Mouse (Mus musculus): ENCODE results near the gene Tssk2.

The Tssk2 gene

DNA sequence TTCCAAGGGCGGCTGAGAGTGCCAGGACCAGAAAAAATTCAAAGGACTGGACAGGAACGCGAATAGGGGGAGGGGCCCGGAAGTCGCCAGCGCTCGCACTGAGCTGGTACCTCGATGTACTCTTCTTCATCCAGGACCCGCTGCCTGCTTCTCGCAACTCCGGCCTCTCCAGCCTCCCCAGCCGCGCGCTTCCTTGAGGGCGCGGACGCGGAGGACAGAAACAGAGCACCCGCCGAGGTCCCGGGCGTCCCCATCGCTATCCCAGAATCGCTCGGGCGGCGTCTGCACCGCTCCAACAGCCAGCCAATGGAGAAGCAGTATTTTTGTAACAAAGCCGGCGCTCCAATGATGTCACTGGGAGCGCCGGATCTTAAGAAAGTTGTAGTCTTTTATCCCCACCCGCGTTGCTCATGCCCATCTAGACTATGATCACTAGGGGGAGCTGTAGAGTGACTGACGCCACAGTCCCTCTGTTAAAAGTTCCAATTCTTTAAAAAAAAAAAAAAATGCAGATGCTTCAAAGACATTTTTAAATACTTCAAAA, 12.7 kb downstream of the Tssk2 start, which contains the start of gene Ess2:
Gene Ess2, minus strand, starts transcription at position 297 of the 544 bp plus-strand sequence.
- peak; percentile 81 for DNase-seq

DNA sequence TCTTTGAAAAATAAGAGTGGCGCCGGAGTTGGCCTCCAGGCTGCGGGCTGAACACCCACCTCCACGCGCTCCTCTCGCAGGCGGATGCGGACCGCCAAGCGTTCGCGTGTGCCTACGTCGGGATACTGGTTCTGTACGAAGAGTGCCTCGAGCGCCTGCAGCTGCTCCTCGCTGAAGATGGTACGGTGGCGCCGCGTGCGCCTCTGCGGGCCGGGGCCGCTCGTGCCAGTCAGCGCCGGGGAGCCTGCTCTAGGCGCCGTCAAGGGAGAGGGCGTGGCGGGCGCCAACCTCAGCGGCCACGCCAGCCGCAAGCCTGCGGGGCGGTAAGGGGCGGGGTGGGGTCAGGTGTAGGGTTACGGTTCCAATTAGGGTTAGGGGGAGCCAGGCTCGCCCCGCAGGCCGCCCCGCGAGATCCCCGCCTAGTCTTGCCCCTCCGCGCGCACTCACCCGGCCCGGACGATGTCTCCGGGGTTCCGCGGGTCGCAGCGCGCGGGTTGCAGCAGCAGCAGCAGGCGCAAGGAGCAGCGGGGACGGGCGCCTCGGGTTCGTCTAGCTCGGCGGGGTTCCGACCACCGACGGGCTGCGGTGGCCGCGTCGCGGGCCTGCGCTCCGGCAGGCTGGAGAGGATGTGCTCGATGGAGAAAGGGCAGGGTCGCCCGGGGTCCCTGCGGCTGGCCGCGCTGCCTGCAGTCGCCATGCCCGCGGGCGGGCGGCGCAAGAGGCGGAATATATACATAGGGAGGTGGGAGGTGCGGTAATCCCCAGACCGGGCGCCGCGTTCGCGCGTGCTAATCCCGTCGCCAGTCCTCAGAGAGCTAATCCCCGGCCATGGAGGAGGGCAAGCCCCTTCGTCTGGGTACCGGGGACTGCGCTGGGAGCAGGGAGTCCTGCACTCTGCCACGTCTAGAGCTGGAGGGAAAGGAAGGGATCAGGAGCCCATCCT, 16.1 kb downstream of the Tssk2 start, which contains the start of gene Gsc2:
Gene Gsc2, minus strand, starts transcription at position 753 of the 943 bp plus-strand sequence.
- peak; percentile 26 for DNase-seq

DNA sequence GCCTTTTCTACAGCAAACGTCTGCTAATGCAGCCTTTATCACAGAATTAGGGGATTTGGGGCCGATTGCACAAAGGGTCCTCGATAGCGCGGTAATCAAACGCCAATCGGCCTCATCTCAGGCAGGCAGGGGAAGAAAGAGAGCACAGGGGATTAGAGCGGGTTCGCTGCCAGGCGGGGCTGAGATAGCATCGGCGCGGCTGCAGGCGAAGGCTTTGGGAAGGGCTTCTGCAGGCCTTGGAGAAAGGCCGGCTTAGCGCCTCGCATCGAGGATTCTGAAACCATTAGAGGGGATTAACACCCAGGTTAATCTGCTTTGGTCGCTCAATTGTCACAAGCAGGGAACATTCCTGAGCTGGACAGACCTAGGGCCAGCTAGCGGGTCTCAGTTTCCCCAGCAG, 22.1 kb downstream of the Tssk2 start:
- DNase-seq: no peak

DNA sequence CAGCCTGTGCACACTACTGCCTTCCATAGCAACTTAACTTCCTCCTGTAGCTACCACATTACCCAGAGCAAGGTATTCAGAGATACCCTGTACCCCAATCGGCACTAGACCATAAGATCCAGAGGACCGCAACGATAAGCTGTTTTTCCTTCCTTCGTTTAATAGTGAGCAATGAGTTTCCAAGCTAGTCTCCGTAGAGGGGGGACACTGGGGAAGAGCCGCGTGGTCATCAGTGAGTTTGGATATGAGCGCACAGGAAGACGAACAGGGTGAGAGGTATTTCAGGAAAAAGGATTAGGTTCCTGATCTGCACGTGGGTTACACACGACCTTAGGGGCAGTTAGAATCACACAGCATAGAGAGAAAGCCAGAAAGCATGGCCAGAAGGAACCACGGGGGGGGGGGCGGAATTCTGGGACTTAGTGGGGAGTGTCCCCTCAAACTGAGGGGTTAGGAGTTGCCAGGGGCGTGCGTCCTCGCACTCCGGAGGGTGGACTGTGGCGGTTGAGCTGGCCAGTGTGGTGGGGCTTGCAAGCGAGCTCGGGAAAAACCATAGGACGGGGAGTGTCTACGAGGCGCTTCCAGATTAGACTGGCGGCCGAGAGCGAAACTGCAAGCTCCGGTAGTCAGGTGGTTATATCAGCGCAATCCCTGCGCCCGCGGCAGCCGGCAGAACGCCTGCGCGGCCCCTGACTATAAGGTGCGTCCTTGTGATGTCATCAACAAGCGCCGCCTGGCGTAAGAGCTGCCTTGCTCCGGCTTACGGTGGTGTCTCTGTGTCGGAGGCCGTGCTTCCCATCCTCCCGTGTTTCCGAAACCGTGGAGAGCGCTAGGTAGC, 23.1 kb downstream of the Tssk2 start:
- DNase-seq: peak; percentile 98

DNA sequence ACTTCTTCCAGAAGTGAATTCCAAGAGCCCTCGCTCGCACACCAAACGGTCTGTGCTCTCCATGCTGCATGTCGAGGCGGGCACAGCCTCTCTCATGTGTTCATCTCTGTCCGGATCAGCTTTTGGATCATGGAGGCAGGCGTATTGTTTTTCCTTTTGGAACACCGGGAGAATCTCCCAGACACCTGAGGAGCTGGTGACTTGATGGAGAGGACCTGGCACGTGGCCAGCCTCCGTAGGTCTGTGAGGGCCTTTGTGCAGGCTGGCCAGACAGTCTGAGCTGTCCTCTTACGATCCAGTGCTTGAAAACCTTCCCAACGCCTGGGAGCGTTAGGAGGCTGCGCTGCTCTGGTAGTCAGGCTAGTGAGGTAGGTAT, 23.7 kb downstream of the Tssk2 start:
- DNase-seq: peak; percentile 53

DNA sequence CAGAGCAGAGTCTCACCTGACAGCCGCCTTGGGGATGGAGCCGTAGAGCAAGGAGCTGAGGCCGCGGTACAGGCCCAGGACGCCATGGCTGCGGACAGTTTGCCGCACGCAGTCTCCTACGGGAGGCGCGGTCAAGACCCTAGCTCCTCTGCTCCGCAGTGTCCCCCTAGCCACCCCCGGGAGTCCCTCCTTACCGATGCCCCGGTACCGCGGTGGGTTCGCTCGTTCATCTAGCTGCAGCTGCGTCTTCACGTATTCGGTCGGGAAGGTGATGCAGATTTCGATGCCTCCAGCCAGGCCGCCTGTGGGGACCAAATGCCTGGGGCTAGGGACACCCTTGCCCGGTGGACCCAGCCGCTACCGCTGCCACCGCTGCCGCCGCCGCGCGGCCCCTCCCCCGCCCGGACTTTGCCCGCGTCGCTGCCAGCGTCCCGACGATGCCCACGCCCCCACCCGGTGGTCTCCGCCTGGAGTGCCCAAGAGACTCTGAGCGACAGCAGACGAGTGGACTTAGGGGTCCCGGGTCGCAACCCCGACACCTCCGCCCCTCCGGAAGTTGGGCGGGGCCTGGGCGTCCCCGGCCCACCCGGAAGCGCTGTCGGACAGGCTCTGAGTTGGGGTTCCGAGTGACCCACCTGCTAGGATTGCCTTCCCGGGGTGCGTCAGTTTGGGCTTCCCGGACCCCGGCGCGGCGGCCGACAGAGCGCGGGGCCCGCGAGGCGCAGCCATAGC, 29.1 kb downstream of the Tssk2 start:
- DNase-seq: peak; percentile 61

DNA sequence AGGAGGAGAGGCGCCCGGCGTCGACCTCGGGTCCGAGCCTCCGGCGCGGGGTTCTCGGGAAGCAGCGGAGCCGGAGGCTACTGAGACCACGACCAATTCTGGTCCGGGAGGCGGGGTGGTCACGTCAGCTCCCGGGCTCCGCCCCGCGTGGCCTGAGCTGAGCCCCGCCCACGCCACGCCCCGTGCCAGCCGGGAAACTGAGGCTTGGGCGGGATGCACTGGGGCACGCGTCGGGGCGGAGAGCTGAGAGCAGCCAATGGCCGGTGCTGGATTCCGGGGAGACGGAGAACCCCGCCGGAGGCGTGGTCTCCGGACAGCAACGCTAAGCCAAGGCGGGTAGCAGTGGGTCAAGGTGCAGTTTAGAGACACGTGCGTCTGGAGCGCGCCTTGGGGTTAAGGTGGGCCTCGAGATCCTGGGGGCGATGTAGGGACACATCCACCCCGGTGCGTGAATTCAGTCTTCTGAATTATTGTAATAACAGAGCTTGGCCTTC, 29.7 kb downstream of the Tssk2 start, which contains the start of gene Slc25a1:
Gene Slc25a1, minus strand, starts transcription at position 133 of the 494 bp plus-strand sequence.
- DNase-seq: peak; percentile 79

DNA sequence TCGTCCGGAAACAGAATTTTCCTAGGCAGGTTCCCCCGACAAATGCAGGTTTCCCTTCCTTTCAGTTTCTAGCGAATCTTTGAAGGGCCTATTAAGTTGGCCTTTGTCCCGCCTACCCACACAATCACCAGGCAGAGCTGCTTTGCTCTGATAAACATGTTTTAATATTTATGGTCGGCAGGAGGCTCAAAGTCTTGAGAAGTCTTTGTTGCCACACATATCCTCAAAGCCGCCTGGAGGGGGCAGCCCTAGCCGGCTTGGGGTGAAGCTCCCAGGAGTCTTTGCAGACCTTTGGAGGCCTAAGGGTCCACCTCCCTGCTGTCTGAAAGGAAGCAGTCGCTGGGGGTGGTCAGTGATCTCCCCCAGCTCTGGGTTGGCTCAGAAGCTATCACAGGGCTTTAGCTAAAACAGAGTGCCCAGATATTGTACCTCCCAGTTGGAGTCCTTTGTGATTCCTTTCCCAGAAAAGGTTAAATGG, 30.2 kb downstream of the Tssk2 start:
- peak; percentile 67 for DNase-seq

DNA sequence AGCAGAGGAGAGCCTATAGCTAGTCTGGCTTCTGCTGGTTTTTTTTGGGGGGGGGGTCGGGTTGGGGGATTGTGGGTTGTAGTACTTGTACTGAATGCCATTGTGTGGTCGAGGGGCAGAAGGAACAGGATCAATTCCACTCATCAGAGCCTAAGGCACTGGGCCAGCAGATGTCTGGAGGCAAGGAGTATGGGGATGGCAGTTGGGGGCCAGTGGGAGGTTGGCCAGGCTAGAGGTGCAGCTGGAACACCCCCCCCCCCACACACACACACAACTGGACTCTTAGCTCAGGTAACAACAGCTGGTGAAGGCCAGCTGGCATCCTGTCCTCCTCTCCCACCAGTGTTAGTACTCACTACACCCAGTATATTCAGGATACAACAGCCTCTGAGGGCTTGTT, 30.8 kb downstream of the Tssk2 start:
- DNase-seq: no peak

DNA sequence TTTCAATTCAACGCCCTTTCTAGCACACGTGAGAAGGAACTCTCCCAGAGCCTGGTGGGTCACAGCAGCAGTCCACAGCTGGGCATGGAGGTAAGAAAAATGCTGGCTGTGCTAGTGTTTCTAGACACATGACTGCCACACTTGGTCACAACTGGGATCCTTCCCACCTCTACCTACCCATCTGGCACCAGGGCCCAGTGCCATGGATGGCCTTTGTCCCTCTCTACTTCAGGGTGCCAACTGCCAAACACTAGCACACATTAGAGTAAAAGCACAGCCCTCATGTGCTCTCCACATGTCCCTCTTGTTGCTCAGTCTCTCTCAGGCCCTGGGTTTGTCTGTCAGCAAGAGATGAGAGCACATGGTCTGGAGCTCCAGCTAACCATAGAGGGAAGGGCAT, 31.2 kb downstream of the Tssk2 start:
- no peak for DNase-seq

DNA sequence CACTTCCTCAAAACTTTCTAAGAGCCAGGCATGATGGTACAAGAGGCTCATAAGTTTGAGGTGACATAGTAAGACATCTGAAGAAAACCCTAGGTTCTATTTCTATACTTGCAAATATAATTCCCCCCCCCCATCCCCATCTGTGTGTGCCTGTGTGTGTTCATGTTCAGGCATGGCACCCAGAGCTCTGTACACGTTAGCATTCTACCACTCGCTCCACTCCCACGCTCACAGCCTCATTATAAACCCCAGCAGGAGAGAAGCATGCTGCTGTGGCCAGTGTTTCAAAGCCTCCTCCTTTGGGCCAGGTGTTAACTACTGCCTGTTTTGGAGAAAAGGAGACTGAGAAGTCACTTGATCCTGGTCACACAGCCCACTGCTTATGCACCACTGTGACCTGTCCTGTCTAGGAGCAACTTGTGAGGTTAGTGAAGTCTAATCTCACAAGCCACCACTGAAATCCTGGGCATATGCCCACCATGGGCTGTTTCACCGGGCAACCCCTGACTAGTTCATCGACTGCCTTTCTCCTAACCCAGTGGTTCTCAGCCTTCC, 33.5 kb downstream of the Tssk2 start:
- no peak for DNase-seq

DNA sequence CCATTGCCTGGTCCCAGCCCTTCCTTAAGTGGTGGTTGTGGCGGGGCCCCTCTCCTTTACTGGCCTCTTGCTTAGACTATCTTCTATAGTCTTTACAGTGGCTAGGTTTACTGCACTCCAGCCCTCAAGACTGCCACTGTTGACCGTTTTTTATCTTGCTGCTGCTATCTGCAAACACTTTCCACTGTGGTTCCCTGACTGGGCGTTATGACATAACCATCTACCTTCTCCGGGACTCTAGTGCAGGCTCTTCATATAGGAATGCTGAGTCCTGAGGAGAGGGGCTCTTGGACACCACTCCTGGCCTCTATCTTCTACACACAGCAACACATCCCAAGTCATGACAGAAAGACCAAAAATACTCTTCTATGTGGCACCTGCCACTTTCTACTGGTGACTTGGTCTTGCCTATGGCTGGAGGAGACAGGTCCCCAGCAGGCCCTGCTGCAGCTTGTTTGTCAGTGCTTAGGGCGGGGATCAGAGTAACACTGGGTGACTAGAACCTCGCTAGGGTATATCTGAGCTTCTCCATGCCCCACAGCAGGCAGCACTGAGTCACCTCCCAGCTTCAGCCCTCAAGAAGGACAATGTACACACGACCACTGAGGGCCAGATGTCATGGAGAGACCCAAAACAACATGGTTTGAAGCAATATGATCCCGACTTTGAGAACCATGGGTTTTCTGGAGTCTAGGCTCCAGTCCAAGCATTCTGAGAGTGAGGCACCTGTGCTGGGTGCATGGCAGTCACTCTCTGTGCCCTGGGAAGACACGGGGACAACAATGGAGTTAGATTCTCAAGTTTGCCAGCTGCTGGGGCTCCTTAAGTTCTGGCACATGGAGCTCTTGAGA, 35.4 kb downstream of the Tssk2 start:
- no peak for DNase-seq

DNA sequence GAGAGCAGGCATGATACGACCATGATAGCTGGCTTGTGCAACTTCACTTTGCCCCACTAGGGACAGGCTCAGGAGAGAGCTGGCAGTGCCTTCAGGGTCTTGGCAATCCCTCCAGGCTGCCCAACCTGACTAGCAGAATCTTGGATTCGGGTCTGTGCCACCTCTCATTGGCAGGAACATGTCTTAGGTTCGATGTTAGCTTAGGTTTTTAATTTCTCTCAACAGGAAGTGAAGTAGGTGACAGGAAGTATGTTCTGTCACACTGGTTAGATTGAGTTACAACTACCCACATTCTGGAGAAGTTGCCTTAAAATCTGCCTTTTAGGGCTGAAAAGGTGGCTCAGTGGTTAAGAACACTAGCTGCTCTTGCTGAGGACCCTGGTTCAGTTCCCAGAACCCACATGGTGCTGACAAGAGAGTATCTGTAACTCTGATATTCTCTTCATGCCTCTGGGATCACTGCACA, 36.0 kb downstream of the Tssk2 start:
- DNase-seq: no peak

DNA sequence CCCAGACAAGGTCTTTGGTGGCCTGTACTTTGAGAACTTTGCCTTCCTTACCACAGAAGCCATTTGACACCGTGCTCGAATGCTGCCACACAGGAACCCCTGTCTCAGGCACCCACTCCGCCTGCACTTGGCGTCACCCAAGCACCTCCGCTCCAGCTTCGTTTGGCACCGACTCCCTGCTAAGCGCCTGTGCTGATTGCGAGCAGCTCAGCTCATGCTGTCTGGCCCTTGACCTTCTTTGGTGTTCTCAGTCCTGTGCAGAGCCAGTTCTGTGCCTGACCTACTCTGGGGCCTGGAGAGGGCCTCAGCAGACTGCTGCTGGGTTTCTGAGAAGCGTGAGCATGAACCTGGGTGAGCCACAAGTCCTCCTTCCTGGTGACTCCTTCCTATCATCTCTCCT, 38.3 kb downstream of the Tssk2 start:
- no peak for DNase-seq

DNA sequence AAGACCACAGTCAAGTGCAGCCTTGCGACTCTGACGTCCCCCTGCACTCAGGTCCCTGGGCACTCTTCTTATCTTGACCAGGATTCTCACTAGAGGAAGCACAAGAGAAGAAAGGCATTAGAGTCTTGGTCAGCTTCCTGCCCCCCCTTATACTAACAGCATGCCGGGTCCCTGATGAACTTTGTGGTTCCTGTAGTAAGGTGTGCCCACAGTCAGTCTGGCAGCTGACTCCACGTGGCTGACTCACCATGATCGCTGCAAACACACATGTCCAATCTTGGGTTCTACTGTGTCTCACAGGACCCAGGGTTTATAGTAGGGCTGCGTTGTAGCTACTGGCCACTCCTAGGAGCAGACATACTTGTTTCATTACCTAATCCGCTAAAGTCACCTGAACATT, 39.8 kb downstream of the Tssk2 start:
- no peak for DNase-seq

DNA sequence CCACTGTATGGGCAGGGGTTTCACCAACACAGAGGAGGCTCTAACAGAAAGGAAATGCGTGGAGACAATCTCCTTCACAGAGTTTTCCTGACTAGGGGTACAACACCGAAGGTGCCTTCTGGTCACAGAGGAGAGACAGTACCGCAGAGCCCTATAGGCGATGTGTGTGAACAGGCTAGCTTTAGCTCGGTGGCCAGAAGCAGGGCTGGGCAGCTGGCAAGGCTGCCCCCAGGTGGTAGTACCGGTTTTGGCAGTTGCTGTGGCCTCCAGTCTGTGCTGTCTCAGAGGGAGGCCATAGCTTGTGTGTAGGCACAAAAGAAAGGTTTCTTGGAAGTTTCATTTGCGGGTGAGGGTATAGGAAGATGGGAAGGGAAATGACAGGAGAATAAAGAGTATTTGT, 40.4 kb downstream of the Tssk2 start:
- DNase-seq: no peak

DNA sequence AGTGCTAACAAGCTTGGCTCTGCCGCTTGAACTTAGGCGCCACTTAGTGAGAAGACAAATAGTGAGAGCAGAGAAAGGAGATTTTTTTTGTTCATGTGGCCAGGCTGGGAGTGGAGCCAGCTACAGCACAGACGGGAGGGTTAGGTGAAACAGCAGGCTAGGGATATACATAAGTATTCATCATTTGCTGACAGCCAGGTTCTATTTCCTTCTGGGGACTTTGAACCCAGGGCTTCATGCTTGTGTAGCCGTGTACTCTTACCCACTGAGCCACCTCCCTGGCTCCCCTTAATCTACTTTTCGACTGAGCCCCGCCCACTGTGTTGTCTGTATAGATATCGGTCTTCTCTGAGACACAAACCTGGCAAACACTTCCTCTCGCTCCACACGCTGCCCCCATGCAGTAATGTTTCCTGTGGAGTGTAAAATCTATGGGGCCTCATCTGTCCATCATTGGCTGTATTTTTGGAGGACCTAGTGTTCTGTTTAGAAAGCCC, 40.9 kb downstream of the Tssk2 start:
- no peak for DNase-seq

DNA sequence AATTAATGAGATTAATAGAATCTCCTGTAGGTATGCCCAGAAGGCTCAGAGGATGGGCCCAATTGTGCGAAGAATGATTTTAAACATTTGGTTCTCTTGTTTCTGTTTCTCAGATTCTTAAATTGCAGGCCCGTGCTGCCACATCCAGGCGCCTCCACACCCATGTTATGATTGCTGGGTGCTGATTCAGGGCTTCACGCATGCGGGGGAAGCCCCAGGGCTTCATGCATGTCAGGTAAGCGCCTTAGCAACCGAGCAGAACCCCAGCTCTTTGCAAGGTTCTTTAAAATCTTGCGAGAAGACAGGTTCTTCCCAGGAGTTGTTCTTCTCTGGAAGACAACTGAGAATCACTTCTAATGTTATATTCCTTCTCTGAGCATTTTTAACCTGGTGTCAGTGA, 45.0 kb downstream of the Tssk2 start:
- no peak for DNase-seq

DNA sequence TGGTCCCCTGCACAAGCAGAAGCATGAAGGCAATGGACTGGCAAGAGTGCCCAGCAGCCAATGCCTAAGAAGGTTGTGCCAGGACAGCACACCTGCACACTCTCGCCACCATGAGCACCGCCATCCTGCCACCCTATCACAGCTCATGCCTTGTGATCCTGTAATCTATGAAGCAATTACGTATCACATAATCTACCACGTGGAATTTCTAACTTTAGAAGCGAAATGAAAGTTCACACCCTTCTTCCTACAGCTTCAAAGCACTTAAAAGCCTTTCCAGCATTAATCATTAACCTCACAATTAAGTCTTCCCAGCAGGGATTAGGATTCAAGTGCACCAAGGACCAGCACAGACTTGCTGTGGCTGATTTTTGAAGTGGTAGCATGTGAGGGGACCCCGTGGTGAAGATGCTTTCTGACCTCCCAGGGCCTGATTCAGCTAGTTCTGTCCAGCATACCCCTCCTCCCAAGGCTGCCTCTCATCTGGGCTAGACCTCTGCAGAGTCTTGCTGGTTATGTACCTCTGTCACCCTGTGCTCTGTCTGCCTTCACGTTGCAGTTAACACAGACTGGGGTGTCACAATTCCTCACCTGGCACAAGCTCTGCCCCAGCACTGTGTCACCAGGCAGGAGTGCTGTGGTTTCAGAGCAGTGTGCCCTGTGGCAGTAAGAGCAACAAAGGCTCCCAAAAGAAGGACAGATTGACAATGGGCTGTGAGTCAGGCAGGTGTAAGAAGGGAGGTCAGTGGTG, 46.8 kb downstream of the Tssk2 start:
- no peak for DNase-seq

DNA sequence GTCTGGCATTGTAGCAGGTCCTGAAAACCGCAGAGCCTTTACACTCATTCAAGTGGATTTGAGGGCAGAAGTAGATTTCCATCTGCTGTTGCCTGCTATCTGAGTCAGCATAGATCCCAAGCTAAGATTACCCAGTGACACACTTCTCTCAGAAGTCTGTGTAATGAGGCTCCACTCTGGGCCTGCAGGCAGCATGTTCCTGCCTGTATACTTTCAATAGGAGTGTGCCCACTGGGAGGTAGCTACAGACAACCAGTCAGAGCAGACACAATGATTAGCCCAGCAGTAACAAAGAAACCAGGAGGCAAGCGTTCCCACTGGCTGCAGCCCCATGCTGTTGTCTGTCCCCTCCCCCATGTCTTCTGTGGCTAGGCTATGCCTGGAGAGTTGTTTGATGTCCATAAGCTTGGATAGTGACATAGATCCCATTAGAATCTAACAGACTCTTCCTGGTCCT, 51.0 kb downstream of the Tssk2 start:
- DNase-seq: no peak
